Mouse (Mus musculus): ENCODE measurements at regions not wholly inside any gene's neighbourhood (a gene's known extent, or its start where the extent isn't known, plus 50 kb on each side); places are given as distances from the start of the nearest gene placed in this dataset.

- in situ Hi-C loops (cut with MboI; ENCODE audit: unreplicated experiment in 2 of 2) = no loop called here
These were observed 553.6 kb upstream of the Tmpo start for GRCm38 (mm10) chr10:91734691-91735090.

- in situ Hi-C loops (cut with MboI; ENCODE audit: unreplicated experiment in 2 of 2) = no loop called here
These were observed 551.0 kb upstream of the Tmpo start for GRCm38 (mm10) chr10:91732007-91732589.

- in situ Hi-C loops (cut with MboI; ENCODE audit: unreplicated experiment in 2 of 2) = no loop called here
These were observed 548.9 kb upstream of the Tmpo start for GRCm38 (mm10) chr10:91730062-91730461.

GRCm38 (mm10) chr10:91719561-91720371, 538.7 kb upstream of the Tmpo start:
- in situ Hi-C loops (cut with MboI; ENCODE audit: unreplicated experiment in 2 of 2) = loop anchor here (25.0 kb wide), 2 partner anchors 407 to 1293 kb away; no protein-coding TSS in a partner anchor

- in situ Hi-C loops (cut with MboI; ENCODE audit: unreplicated experiment in 2 of 2) = loop anchor here (25.0 kb wide), 2 partner anchors 404 to 1296 kb away; no protein-coding TSS in a partner anchor
These were observed 535.5 kb upstream of the Tmpo start for GRCm38 (mm10) chr10:91716604-91717003.

- in situ Hi-C loops (cut with MboI; ENCODE audit: unreplicated experiment in 2 of 2) = loop anchor here (25.0 kb wide), 2 partner anchors 402 to 1298 kb away; no protein-coding TSS in a partner anchor
These were observed 533.5 kb upstream of the Tmpo start for GRCm38 (mm10) chr10:91714648-91715047.

- in situ Hi-C loops (cut with MboI; ENCODE audit: unreplicated experiment in 2 of 2) = loop anchor here (25.0 kb wide), 2 partner anchors 401 to 1299 kb away; no protein-coding TSS in a partner anchor
These were observed 532.4 kb upstream of the Tmpo start for GRCm38 (mm10) chr10:91713529-91713928.

GRCm38 (mm10) chr10:91706816-91707215, 525.7 kb upstream of the Tmpo start:
- in situ Hi-C loops (cut with MboI; ENCODE audit: unreplicated experiment in 2 of 2) = loop anchor here (25.0 kb wide), 2 partner anchors 395 to 1305 kb away; no protein-coding TSS in a partner anchor

GRCm38 (mm10) chr10:91704751-91705150, 523.6 kb upstream of the Tmpo start:
- in situ Hi-C loops (cut with MboI; ENCODE audit: unreplicated experiment in 2 of 2) = loop anchor here (5.0 to 25.0 kb wide), 3 partner anchors 157 to 1308 kb away; no protein-coding TSS in a partner anchor

GRCm38 (mm10) chr10:91701822-91702221, 520.7 kb upstream of the Tmpo start:
- in situ Hi-C loops (cut with MboI; ENCODE audit: unreplicated experiment in 2 of 2) = loop anchor here (5.0 to 25.0 kb wide), 3 partner anchors 155 to 1310 kb away; no protein-coding TSS in a partner anchor

GRCm38 (mm10) chr10:91686082-91686618, 505.0 kb upstream of the Tmpo start:
- in situ Hi-C loops (cut with MboI; ENCODE audit: unreplicated experiment in 2 of 2) = loop anchor here (25.0 kb wide), 6 partner anchors 499 to 1901 kb away; partner anchors contain the start of genes Snrpf (in 2 of the 2), Cdk17 (in 1 of the 2), Lta4h (in 1 of the 2) and Nedd1 (in 1 of the 2)

GRCm38 (mm10) chr10:91685164-91686027, 504.3 kb upstream of the Tmpo start:
- in situ Hi-C loops (cut with MboI; ENCODE audit: unreplicated experiment in 2 of 2) = loop anchor here (25.0 kb wide), 6 partner anchors 498 to 1902 kb away; partner anchors contain the start of genes Snrpf (in 2 of the 2), Cdk17 (in 1 of the 2), Lta4h (in 1 of the 2) and Nedd1 (in 1 of the 2)

- in situ Hi-C loops (cut with MboI; ENCODE audit: unreplicated experiment in 2 of 2) = loop anchor here (10.0 to 25.0 kb wide), 7 partner anchors 492 to 1908 kb away; partner anchors contain the start of genes Snrpf (in 2 of the 2), Tmpo (in 2 of the 2), Cdk17 (in 1 of the 2) and Lta4h (in 1 of the 2)
These were observed 498.5 kb upstream of the Tmpo start for GRCm38 (mm10) chr10:91679641-91680040.

GRCm38 (mm10) chr10:91637911-91638310, 456.8 kb upstream of the Tmpo start:
- in situ Hi-C loops (cut with MboI; ENCODE audit: unreplicated experiment in 2 of 2) = no loop called here

GRCm38 (mm10) chr10:91628672-91629071, 447.6 kb upstream of the Tmpo start:
- in situ Hi-C loops (cut with MboI; ENCODE audit: unreplicated experiment in 2 of 2) = no loop called here

- in situ Hi-C loops (cut with MboI; ENCODE audit: unreplicated experiment in 2 of 2) = no loop called here
These were observed 441.2 kb upstream of the Tmpo start for GRCm38 (mm10) chr10:91622281-91622680.

GRCm38 (mm10) chr10:91613794-91614479, 432.8 kb upstream of the Tmpo start:
- in situ Hi-C loops (cut with MboI; ENCODE audit: unreplicated experiment in 2 of 2) = no loop called here

- in situ Hi-C loops (cut with MboI; ENCODE audit: unreplicated experiment in 2 of 2) = no loop called here
These were observed 430.9 kb upstream of the Tmpo start for GRCm38 (mm10) chr10:91612052-91612451.

- in situ Hi-C loops (cut with MboI; ENCODE audit: unreplicated experiment in 2 of 2) = no loop called here
These were observed 413.8 kb upstream of the Tmpo start for GRCm38 (mm10) chr10:91594891-91595290.
